Mouse (Mus musculus) lung, embryonic 14.5 days (tissue): ENCODE results near the gene Ptprn. TPM values are rescaled to one million over a fixed set of nuclear protein-coding genes. Genes with fewer than 3 reads are reported as not detected.
A peak's percentile ranks its signal among the peaks of the same experiment; 100 is the strongest.

Experiments used
- ATAC-seq: fragments of 200-750 bp; cut with Nextera tagmentation; 2 replicates; pipeline ENCODE4 v1.8.0; 2017; ENCODE audit warnings: mild to moderate bottlenecking, moderate TSS enrichment, moderate library complexity; ENCODE audit not compliant: insufficient read depth
- DNase-seq: peaks from one replicate; pipeline ENCODE4 v3.0.0-alpha.2; 2015
- H3K27ac ChIP-seq: fragments of 300-500 bp; sonication (generic); 2 replicates; pipeline ENCODE4 v1.5.1; 2014; ENCODE audit warnings: low read depth, mild to moderate bottlenecking, moderate library complexity
- H3K27me3 ChIP-seq: fragments of 300-500 bp; sonication (generic); 2 replicates; pipeline ENCODE4 v1.6.1; 2014; ENCODE audit warnings: low read length, control low read depth; ENCODE audit not compliant: insufficient read depth
- H3K36me3 ChIP-seq: fragments of 300-500 bp; sonication (generic); 2 replicates; pipeline ENCODE4 v1.6.1; 2014; ENCODE audit warnings: control low read depth; ENCODE audit not compliant: insufficient read depth
- H3K4me1 ChIP-seq: fragments of 300-500 bp; sonication (generic); 2 replicates; pipeline ENCODE4 v1.6.1; 2014; ENCODE audit warnings: antibody characterized with exemption, control low read depth; ENCODE audit not compliant: insufficient read depth
- H3K4me2 ChIP-seq: fragments of 300-500 bp; sonication (generic); 2 replicates; pipeline ENCODE4 v1.6.1; 2014; ENCODE audit warnings: mild to moderate bottlenecking
- H3K4me3 ChIP-seq: fragments of 300-500 bp; sonication (generic); 2 replicates; pipeline ENCODE4 v1.5.1; 2014; ENCODE audit warnings: low read depth, low read length
- H3K9ac ChIP-seq: fragments of 300-500 bp; sonication (generic); 2 replicates; pipeline ENCODE4 v1.6.1; 2014
- H3K9me3 ChIP-seq: fragments of 300-500 bp; sonication (generic); 2 replicates; pipeline ENCODE4 v1.6.1; 2016; ENCODE audit warnings: low read depth, low read length, control low read depth
- CTCF ChIP-seq: IDR thresholded peaks from 2 replicates; pipeline ENCODE4 v1.5.1; 2016; ENCODE audit warnings: antibody characterized with exemption, low read depth
- WGBS: fragments of 180-500 bp; shearing (Covaris S2); extraction: QIAGEN DNeasy Blood & Tissue Kit; methylation state at CpG from one replicate; pipeline ENCODE4 v1.1.7; 2014; 5-methylcytosine and 5-hydroxymethylcytosine counted together
- polyA plus RNA-seq: library from polyadenylated mRNA; unstranded; fragments of >200 nt; fragmentation: Nextera tagmentation; extraction: Ambion mirVana; gene quantifications from 2 replicates; pipeline ENCODE4 v1.2.1, GENCODE M21; 2014

Ptprn gene
- polyA plus RNA-seq, 1 experiment from 2014 or later = 0.21 TPM

- TF ChIP-seq CTCF = peak; percentile 44
- Histone ChIP-seq H3K27me3 (no peaks in the 10 kb centered on the region), H3K4me3 (no peak overlapping the region), H3K4me2 (no peak overlapping the region), H3K4me1 (no peaks in the 10 kb centered on the region), H3K36me3 (no peaks in the 10 kb centered on the region), H3K27ac (no peak overlapping the region), H3K9ac (no peak overlapping the region), H3K9me3 (no peaks in the 10 kb centered on the region)
- no peak for ATAC-seq
- peak; percentile 63 for DNase-seq
These were observed 26.3 kb upstream of the Ptprn start for GRCm38 (mm10) chr1:75290582-75290981.

DNA sequence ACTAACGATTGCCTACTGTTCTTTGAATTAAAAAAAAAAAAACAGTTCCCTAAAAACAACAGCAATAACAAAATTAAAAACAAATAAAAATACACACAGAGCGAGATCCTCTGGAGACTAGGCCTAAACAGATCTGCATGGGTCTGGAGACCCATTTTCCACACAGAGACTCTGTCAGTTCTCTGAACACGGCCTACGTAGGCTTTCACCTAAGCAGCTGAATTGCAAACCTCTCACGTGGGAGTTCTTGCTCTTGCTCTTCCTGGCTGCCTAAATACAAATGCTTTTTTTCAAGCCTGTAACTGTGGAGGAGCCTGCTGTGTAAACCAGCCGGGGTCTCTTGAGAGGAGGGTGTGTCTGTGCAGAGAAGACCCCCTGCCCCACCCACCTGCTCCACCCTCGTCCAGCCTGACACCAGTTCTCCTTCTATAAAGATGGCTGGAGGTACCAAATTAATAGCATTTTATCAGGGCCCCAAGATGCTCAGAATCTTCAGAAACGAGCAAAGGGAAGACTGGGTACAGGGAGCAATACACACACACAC lies 25.7 kb upstream of the Ptprn start:
- DNase-seq (no peak), ATAC-seq (no peak)
- H3K4me1 ChIP-seq = no peaks in the 10 kb centered on the region
- H3K4me2 ChIP-seq = no peak overlapping the region
- no peaks in the 10 kb centered on the region for H3K9me3 ChIP-seq
- 47% methylated on average over 8 of the region's 8 CpGs for WGBS
- no peak overlapping the region for H3K27ac ChIP-seq
- H3K4me3 ChIP-seq = no peak overlapping the region
- H3K27me3 ChIP-seq = no peaks in the 10 kb centered on the region
- H3K9ac ChIP-seq = no peak overlapping the region
- H3K36me3 ChIP-seq = no peaks in the 10 kb centered on the region
- TF ChIP-seq CTCF = no peak

- Histone ChIP-seq H3K27me3 (no peaks in the 10 kb centered on the region), H3K4me3 (no peak overlapping the region), H3K36me3 (no peaks in the 10 kb centered on the region), H3K9ac (no peak overlapping the region), H3K4me2 (no peak overlapping the region), H3K4me1 (no peaks in the 10 kb centered on the region), H3K27ac (no peak overlapping the region), H3K9me3 (no peaks in the 10 kb centered on the region)
- DNase-seq = peak; percentile 8
- no peak for TF ChIP-seq CTCF
- ATAC-seq = no peak
- WGBS = 6% methylated on average over 7 of the region's 7 CpGs
These were observed 25.1 kb upstream of the Ptprn start for GRCm38 (mm10) chr1:75289376-75289775.

DNA sequence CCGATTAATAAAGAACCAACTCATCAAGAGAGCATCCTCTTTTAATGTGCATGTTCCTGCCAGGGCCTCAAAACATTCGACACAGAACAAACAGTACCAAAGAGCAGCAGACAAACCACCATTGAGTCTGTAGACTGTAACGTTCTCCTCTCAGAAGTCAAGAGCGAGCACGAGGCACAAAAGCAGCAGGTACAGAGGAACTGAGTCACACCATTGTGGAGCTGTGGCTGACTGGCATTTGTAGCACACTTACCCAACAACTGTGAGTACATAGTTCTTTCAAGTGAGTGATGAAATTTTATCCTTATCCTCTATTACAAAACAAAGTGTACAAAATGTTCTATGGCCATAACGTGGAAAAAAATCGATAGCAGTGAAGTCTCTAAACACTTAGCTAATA lies 20.6 kb upstream of the Ptprn start:
- H3K27ac ChIP-seq = no peak overlapping the region
- no peaks in the 10 kb centered on the region for H3K4me1 ChIP-seq
- no peak overlapping the region for H3K4me2 ChIP-seq
- no peak overlapping the region for H3K4me3 ChIP-seq
- no peak overlapping the region for H3K9ac ChIP-seq
- ATAC-seq (no peak), DNase-seq (no peak)
- H3K36me3 ChIP-seq = no peaks in the 10 kb centered on the region
- H3K27me3 ChIP-seq = no peaks in the 10 kb centered on the region
- TF ChIP-seq CTCF = no peak
- no peaks in the 10 kb centered on the region for H3K9me3 ChIP-seq
- WGBS = 80% methylated on average over 7 of the region's 7 CpGs

- no peak for DNase-seq
- Histone ChIP-seq H3K36me3 (no peaks in the 10 kb centered on the region), H3K4me3 (no peak overlapping the region), H3K9ac (no peak overlapping the region), H3K4me1 (no peaks in the 10 kb centered on the region), H3K9me3 (no peaks in the 10 kb centered on the region), H3K4me2 (no peak overlapping the region), H3K27ac (no peak overlapping the region), H3K27me3 (peaks cover 7% of the 10 kb centered on the region; the same call in 1 of the 2 replicates)
- ATAC-seq = no peak
- WGBS = 73% methylated on average over 5 of the region's 5 CpGs
- TF ChIP-seq CTCF = no peak
These were observed 18.7 kb upstream of the Ptprn start for GRCm38 (mm10) chr1:75283017-75283416.

GRCm38 (mm10) chr1:75278228-75278627 lies 13.9 kb upstream of the Ptprn start, which contains the start of gene Resp18:
TSS of gene Resp18 (minus strand) at chr1:75278415.
- Histone ChIP-seq H3K4me1 (no peaks in the 10 kb centered on the region), H3K4me2 (no peak within 1 kb of the TSS), H3K4me3 (no peak within 1 kb of the TSS), H3K27me3 (peaks cover 13% of the 10 kb centered on the region), H3K9me3 (no peaks in the 10 kb centered on the region), H3K9ac (no peak within 1 kb of the TSS), H3K27ac (no peak within 1 kb of the TSS), H3K36me3 (no peaks in the 10 kb centered on the region)
- 8% methylated on average over 13 of the region's 13 CpGs for WGBS
- TF ChIP-seq CTCF = no peak
- DNase-seq (no peak), ATAC-seq (no peak)

DNA sequence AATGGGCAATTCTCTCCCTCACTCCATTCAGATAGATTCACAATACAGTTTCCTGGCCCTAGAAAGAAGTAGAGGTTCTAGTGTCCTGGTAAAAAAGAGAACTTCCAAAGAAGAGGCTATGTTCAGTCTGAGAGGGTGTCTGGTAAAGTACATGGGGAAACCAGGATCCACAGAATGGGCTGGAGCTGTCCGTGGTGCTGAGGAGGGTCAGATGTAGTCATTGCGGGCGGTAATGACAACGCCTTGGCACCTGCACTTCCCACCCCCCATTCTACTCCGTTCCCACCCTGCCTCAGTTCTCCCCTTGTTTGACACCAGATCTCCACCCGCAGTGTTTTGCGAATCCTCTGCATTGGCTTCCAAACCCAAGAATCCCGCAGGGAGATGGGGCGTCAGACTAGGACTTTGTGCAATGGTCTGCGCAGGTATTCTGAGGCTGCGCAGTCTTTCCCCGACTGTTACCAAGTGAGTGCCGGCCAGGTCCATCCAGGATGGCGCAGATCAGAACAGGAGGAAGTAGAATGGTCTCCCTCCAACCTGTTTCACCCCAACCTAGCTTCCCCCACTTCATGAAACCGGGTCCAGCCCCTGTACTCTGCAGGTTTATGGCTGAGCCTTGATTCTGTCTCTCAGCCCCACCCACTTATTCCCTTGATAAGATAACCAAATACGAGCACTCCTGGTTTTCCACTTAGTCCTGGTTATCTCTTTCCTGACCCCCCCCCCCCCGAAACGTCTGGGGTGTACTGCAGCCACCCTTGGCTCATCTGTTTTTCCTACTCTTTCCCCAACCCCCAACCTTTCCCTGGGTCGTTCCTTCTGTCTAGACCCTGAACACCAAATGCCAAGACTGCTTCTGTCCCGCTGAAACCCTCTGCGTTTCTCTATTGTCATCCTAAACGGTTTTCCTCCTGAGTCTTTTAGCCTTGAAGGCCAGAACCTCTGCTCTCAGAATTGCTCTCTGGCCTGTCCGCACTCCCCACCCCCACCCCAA lies 13.2 kb upstream of the Ptprn start:
- Histone ChIP-seq H3K9ac (no peak overlapping the region), H3K4me1 (no peaks in the 10 kb centered on the region), H3K4me2 (no peak overlapping the region), H3K27me3 (peaks cover 13% of the 10 kb centered on the region), H3K27ac (no peak overlapping the region), H3K4me3 (no peak overlapping the region), H3K36me3 (no peaks in the 10 kb centered on the region), H3K9me3 (no peaks in the 10 kb centered on the region)
- WGBS = 8% methylated on average over 23 of the region's 23 CpGs
- no peak for ATAC-seq
- peak; percentile 88 for DNase-seq
- TF ChIP-seq CTCF = no peak
